Mouse (Mus musculus) embryonic fibroblast, embryonic 13.5 days (primary cell): Measurements from ENCODE around the gene Ptprt. TPM values are rescaled to one million over a fixed set of nuclear protein-coding genes. Genes with fewer than 3 reads are reported as not detected.

Experiments used
- H3K27ac ChIP-seq: 2 replicates; pipeline ENCODE4 v1.5.1; 2012; ENCODE audit warnings: low read length, control low read depth, inconsistent platforms; ENCODE audit not compliant: insufficient read depth
- H3K4me1 ChIP-seq: 2 replicates; pipeline ENCODE4 v1.6.1; 2011; ENCODE audit warnings: low read length; ENCODE audit not compliant: control insufficient read depth, insufficient read depth
- H3K4me3 ChIP-seq: 2 replicates; pipeline ENCODE4 v1.5.1; 2011; ENCODE audit warnings: mild to moderate bottlenecking, control low read depth, low read length; ENCODE audit not compliant: insufficient read depth
- CTCF ChIP-seq: IDR thresholded peaks from 2 replicates; pipeline ENCODE4 v1.5.1; 2011; ENCODE audit warnings: mild to moderate bottlenecking, control low read depth, low read length, moderate library complexity, borderline replicate concordance; ENCODE audit not compliant: insufficient read depth
- POLR2A ChIP-seq: IDR thresholded peaks from 2 replicates; pipeline ENCODE4 v1.6.1; 2011; ENCODE audit warnings: low read depth, mild to moderate bottlenecking, control low read depth, low read length, moderate library complexity
- polyA plus RNA-seq: library from polyadenylated mRNA; stranded (reverse); fragments of >200 nt; gene quantifications from 2 replicates; pipeline ENCODE4 v1.2.4, GENCODE M21; 2011; ENCODE audit warnings: low read depth; ENCODE audit not compliant: missing spikeins, insufficient read length

The Ptprt gene
- polyA plus RNA-seq, 1 experiment: 0.44 TPM

- Histone ChIP-seq H3K4me3 (no peak overlapping the region), H3K4me1 (no peaks in the 10 kb centered on the region), H3K27ac (no peak overlapping the region)
- TF ChIP-seq POLR2A: no peak
- no peak for TF ChIP-seq CTCF
Observed at GRCm38 (mm10) chr2:161607372-161607771, 1053.6 kb downstream of the Ptprt start.

- no peak overlapping the region for H3K27ac ChIP-seq
- H3K4me1 ChIP-seq: no peaks in the 10 kb centered on the region
- no peak for TF ChIP-seq POLR2A
- no peak for TF ChIP-seq CTCF
- no peak overlapping the region for H3K4me3 ChIP-seq
Observed at GRCm38 (mm10) chr2:161600206-161600808, 1060.6 kb downstream of the Ptprt start.

GRCm38 (mm10) chr2:161593391-161594152 lies 1067.4 kb downstream of the Ptprt start:
- no peak overlapping the region for H3K27ac ChIP-seq
- no peaks in the 10 kb centered on the region for H3K4me1 ChIP-seq
- TF ChIP-seq CTCF: no peak
- TF ChIP-seq POLR2A: no peak
- no peak overlapping the region for H3K4me3 ChIP-seq

GRCm38 (mm10) chr2:161574401-161574800 lies 1086.5 kb downstream of the Ptprt start:
- no peak for TF ChIP-seq POLR2A
- no peak for TF ChIP-seq CTCF
- H3K27ac ChIP-seq: no peak overlapping the region
- peaks cover 6% of the 10 kb centered on the region for H3K4me1 ChIP-seq
- no peak overlapping the region for H3K4me3 ChIP-seq

- TF ChIP-seq CTCF (no peak), POLR2A (no peak)
- Histone ChIP-seq H3K4me3 (no peak overlapping the region), H3K27ac (no peak overlapping the region), H3K4me1 (peaks cover 7% of the 10 kb centered on the region)
Observed at GRCm38 (mm10) chr2:161572201-161572600, 1088.7 kb downstream of the Ptprt start.

GRCm38 (mm10) chr2:161570236-161570995 lies 1090.5 kb downstream of the Ptprt start:
- no peak overlapping the region for H3K4me3 ChIP-seq

GRCm38 (mm10) chr2:161561502-161561901 lies 1099.4 kb downstream of the Ptprt start:
- TF ChIP-seq CTCF (no peak), POLR2A (no peak)
- Histone ChIP-seq H3K4me1 (no peaks in the 10 kb centered on the region), H3K4me3 (no peak overlapping the region), H3K27ac (no peak overlapping the region)

More at GRCm38 (mm10) chr2:161570236-161570995, 1090.5 kb downstream of the Ptprt start:
- H3K27ac ChIP-seq: no peak overlapping the region
- H3K4me1 ChIP-seq: peaks cover 7% of the 10 kb centered on the region
- no peak for TF ChIP-seq POLR2A

- no peak for TF ChIP-seq CTCF
- no peak for TF ChIP-seq POLR2A
- Histone ChIP-seq H3K4me3 (no peak overlapping the region), H3K4me1 (no peaks in the 10 kb centered on the region), H3K27ac (no peak overlapping the region)
Observed at GRCm38 (mm10) chr2:161557874-161558273, 1103.1 kb downstream of the Ptprt start.

- Histone ChIP-seq H3K27ac (no peak overlapping the region), H3K4me3 (no peak overlapping the region), H3K4me1 (no peaks in the 10 kb centered on the region)
- TF ChIP-seq CTCF (no peak), POLR2A (no peak)
Observed at GRCm38 (mm10) chr2:161553651-161554050, 1107.3 kb downstream of the Ptprt start.

- Histone ChIP-seq H3K4me1 (no peaks in the 10 kb centered on the region), H3K4me3 (no peak overlapping the region), H3K27ac (no peak overlapping the region)
- TF ChIP-seq CTCF: no peak
Observed at GRCm38 (mm10) chr2:161552011-161552410, 1108.9 kb downstream of the Ptprt start.
